Mouse (Mus musculus) embryonic facial prominence, embryonic 15.5 days (tissue): ENCODE data around the gene Klri2. TPM values are rescaled to one million over a fixed set of nuclear protein-coding genes. Genes with fewer than 3 reads are reported as not detected.
"Not testable (repeated sequence)": the region's sequence is repeated elsewhere in the genome, so short reads cannot be mapped to it uniquely, and the experiment has no call there.

Source experiments
- ATAC-seq: fragments of 200-750 bp; cut with Nextera tagmentation; 2 replicates; pipeline ENCODE4 v1.8.0; 2017; ENCODE audit warnings: low read depth, moderate TSS enrichment; ENCODE audit not compliant: insufficient number of reproducible peaks, low FRiP score, low TSS enrichment
- H3K27ac ChIP-seq: fragments of 300-500 bp; sonication (generic); replicated peaks from 2 replicates; pipeline ENCODE4 v1.5.1; 2015; ENCODE audit warnings: mild to moderate bottlenecking, inconsistent platforms
- H3K27me3 ChIP-seq: fragments of 300-500 bp; sonication (generic); 2 replicates; pipeline ENCODE4 v1.6.1; 2015; ENCODE audit warnings: inconsistent platforms
- H3K36me3 ChIP-seq: fragments of 300-500 bp; sonication (generic); 2 replicates; pipeline ENCODE4 v1.6.1; 2015; ENCODE audit warnings: mild to moderate bottlenecking, inconsistent platforms
- H3K4me1 ChIP-seq: fragments of 300-500 bp; sonication (generic); 2 replicates; pipeline ENCODE4 v1.6.1; 2015; ENCODE audit warnings: inconsistent platforms
- H3K4me2 ChIP-seq: fragments of 300-500 bp; sonication (generic); replicated peaks from 2 replicates; pipeline ENCODE4 v1.6.1; 2015; ENCODE audit warnings: mild to moderate bottlenecking, inconsistent platforms
- H3K4me3 ChIP-seq: fragments of 300-500 bp; sonication (generic); replicated peaks from 2 replicates; pipeline ENCODE4 v1.5.1; 2015; ENCODE audit warnings: mild to moderate bottlenecking, inconsistent platforms
- H3K9ac ChIP-seq: fragments of 300-500 bp; sonication (generic); 2 replicates; pipeline ENCODE4 v1.6.1; 2015; ENCODE audit warnings: inconsistent platforms
- H3K9me3 ChIP-seq: fragments of 300-500 bp; sonication (generic); replicated peaks from 2 replicates; pipeline ENCODE4 v1.6.1; 2016; ENCODE audit warnings: inconsistent platforms
- WGBS: fragments of 180-500 bp; shearing (Covaris S2); methylation state at CpG from one replicate; pipeline ENCODE4 v1.1.7; 2015; 5-methylcytosine and 5-hydroxymethylcytosine counted together
- polyA plus RNA-seq: library from polyadenylated mRNA; unstranded; fragments of >200 nt; fragmentation: Nextera tagmentation; extraction: Ambion mirVana; gene quantifications from 2 replicates; pipeline ENCODE4 v1.2.1, GENCODE M21; 2015

The Klri2 gene
- polyA plus RNA-seq, result not detected in 2 replicates

DNA sequence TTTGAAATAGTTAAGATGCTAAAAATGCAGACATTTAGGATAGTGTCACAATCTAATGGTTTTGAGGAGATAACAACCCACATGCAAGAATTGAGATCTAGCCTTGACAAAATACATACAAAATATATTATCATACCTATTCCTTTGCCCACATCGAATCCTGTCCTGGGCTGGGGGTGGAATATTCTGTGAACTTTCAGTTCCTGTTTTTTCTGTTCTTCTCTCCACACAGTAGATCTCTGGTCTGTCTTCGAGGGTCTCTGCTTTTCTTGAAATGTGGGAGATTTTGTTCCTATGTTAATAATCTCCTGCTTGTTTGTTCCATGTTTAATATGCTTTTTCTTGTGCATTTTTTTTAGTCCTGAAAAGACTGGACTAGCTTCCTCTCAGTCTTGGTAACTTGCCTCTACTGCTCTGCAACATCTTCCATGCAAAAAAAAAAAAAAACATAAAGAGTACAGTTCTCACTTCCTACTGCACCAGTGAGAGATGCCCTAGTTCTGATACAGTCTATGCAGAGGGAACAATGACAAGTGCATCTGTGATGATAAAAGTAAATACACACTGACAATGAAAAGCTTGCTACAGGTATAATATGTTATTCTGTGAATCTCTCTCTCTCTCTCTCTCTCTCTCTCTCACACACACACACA, at the start of gene Klri2:
TSS of gene Klri2 (minus strand) at position 416 of the 653 bp plus-strand sequence.
- Histone ChIP-seq H3K4me3 (no peak within 1 kb of the TSS), H3K27me3 (no peaks in the 10 kb centered on the region), H3K4me1 (no peaks in the 10 kb centered on the region), H3K27ac (no peak within 1 kb of the TSS), H3K36me3 (no peaks in the 10 kb centered on the region), H3K4me2 (no peak within 1 kb of the TSS), H3K9me3 (no peaks in the 10 kb centered on the region), H3K9ac (no peak within 1 kb of the TSS)
- WGBS, result 65% methylated on average over 2 of the region's 2 CpGs
- ATAC-seq, result no peak

DNA sequence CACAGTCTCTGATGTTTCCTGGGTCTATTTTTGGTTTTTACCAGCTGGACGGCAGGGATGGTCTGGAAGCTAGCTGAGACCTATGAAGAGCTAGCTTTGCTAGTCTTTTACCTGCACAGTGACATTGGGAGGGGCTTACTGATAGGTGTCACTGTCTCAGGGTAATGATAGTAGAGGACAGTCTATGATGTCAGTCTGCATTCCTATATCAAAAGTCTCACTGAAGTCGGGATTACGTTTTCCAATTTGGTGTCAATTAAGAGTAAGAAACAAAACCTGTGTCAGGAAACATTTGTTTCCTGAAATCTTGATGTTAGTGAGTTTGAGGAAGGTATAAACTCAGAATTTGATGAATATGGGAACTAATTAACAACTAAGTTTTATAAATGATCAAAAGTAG, 43.9 kb upstream of the Klri2 start, which contains the start of gene Gm156:
TSS of gene Gm156 (minus strand) at position 101 of the 400 bp plus-strand sequence.
- H3K9me3 ChIP-seq, H3K4me3 ChIP-seq, H3K4me1 ChIP-seq, H3K4me2 ChIP-seq, H3K9ac ChIP-seq, ATAC-seq, H3K27me3 ChIP-seq, H3K27ac ChIP-seq, H3K36me3 ChIP-seq: not testable (repeated sequence)
- 84% methylated on average over 3 of the region's 3 CpGs for WGBS

DNA sequence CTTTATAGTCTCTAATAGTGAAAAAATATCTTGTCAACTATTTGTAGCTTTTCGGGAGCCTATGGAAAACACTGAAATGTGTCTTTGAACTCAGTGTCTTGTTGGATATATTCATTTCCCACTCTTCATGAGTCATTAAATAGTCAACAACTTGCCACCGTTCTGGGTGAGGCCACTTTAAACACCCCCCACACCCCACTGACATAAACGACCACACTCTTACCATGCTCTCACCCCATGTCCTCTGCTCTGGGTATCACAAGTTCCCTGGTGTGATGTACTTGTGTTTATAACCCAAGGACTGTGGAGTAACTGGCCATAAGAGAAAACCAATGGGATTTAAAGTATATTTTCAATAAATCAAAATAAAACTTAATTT, 7.4 kb upstream of the Klri2 start:
- ATAC-seq, result no peak
- Histone ChIP-seq H3K27me3 (no peaks in the 10 kb centered on the region), H3K4me2 (no peak overlapping the region), H3K36me3 (no peaks in the 10 kb centered on the region), H3K9ac (no peak overlapping the region), H3K4me3 (no peak overlapping the region), H3K4me1 (no peaks in the 10 kb centered on the region), H3K27ac (no peak overlapping the region), H3K9me3 (no peaks in the 10 kb centered on the region)
- WGBS, result 77% methylated on average over 3 of the region's 3 CpGs

DNA sequence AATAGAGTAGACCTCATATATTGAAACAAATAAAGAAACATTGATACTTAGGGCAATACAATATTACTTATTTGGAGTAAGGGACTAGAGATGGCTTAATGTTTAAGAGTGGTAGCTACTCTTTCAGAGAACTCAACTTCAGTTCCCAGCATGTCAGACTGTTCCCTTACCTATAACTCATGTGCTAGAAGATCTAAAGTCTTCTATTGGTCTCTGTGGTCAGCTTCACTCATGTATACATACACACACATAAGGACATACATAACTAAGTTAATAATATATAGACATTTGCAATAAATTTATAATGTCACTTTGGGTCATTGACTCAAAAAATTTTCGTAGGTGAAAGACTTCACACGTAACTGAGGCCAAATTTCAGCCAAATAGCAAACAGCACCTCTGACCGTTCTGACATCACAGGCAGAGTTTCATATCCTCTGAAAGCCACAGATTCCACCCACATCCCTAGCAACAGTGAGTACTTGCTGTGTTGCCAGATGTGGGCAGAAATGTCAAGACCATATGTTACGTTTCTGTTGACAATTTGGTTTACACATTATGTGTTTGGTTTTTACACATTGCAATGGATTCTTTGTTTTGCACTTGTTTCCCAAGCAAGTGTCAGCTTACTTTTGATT, 6.9 kb upstream of the Klri2 start:
- Histone ChIP-seq H3K9ac (no peak overlapping the region), H3K4me3 (no peak overlapping the region), H3K4me2 (no peak overlapping the region), H3K9me3 (no peaks in the 10 kb centered on the region), H3K27me3 (no peaks in the 10 kb centered on the region), H3K4me1 (no peaks in the 10 kb centered on the region), H3K27ac (no peak overlapping the region), H3K36me3 (no peaks in the 10 kb centered on the region)
- no peak for ATAC-seq
- 75% methylated on average over 4 of the region's 4 CpGs for WGBS

DNA sequence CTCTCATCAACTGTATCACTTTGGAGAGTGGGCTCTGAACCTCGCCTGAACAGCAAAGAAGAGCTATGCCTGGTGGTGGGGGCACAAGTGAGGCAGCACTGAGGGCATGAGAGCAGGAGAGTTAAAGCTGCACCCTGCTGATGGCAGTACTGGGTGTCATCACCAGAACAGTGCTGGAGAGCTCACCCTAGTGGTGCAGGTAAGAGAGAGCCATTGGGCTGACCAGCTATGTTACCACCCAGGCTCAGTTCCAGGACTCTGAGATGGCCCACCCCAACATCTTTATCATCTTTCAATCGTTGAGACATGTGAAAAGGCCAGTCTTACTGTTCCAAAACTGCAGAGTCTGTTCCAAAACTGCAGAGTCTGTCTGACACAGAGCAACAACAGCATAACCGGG, 5.9 kb upstream of the Klri2 start:
- no peak overlapping the region for H3K9ac ChIP-seq
- H3K9me3 ChIP-seq, result no peaks in the 10 kb centered on the region
- H3K36me3 ChIP-seq, result no peaks in the 10 kb centered on the region
- H3K4me3 ChIP-seq, result no peak overlapping the region
- H3K27me3 ChIP-seq, result no peaks in the 10 kb centered on the region
- no peak overlapping the region for H3K27ac ChIP-seq
- no peaks in the 10 kb centered on the region for H3K4me1 ChIP-seq
- no peak overlapping the region for H3K4me2 ChIP-seq
- ATAC-seq, result no peak
- 55% methylated on average over 3 of the region's 3 CpGs for WGBS

DNA sequence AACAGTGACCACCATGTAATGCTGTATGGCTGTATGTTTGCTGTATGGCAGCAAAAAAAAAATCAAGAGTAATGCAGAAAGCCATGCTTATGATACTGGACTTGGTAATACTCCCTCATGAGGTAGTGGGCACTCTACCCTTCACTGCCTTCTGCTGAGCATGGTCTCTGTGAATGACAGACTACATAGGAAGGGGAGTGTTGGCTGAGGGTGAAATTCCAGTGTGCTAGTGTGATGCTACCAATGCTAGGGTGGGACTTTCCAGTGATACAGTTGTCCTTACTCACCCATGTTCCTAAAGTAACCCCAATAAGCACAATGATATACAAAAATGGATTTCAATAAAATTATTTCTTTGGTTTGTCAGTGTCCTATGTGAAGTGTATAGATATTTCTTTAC, 3.9 kb downstream of the Klri2 start:
- Histone ChIP-seq H3K9ac (no peak overlapping the region), H3K27ac (no peak overlapping the region), H3K4me1 (no peaks in the 10 kb centered on the region), H3K36me3 (no peaks in the 10 kb centered on the region), H3K9me3 (no peaks in the 10 kb centered on the region), H3K4me3 (no peak overlapping the region), H3K4me2 (no peak overlapping the region), H3K27me3 (no peaks in the 10 kb centered on the region)
- no peak for ATAC-seq

DNA sequence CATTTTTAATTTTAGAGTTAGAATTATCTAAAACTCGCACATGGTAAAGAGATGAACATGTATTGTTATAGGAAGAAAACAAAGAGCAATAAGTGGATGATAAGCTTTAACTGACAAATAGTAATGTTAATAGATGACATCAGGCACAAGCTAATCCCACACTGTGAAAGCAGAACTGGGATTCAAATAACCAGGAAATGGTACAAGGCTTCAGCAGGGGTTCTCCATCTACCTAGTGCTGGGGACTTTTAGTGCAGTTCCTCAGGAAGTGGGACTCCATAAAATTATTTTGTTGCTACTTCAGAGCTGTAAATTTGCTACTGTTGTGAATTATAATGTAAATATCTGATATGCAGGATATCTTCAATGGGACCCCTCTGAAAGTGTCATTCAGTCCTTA, 13.0 kb downstream of the Klri2 start:
- H3K4me3 ChIP-seq, result no peak overlapping the region
- H3K27ac ChIP-seq, result no peak overlapping the region
- no peaks in the 10 kb centered on the region for H3K9me3 ChIP-seq
- WGBS, result 80% methylated on average over 1 of the region's 1 CpGs
- H3K36me3 ChIP-seq, result no peaks in the 10 kb centered on the region
- H3K9ac ChIP-seq, result no peak overlapping the region
- H3K4me2 ChIP-seq, result no peak overlapping the region
- H3K4me1 ChIP-seq, result no peaks in the 10 kb centered on the region
- H3K27me3 ChIP-seq, result no peaks in the 10 kb centered on the region
- ATAC-seq, result no peak

- H3K27ac ChIP-seq, result no peak overlapping the region
- no peaks in the 10 kb centered on the region for H3K27me3 ChIP-seq
- WGBS, result 43% methylated on average over 1 of the region's 1 CpGs
- H3K36me3 ChIP-seq, result no peaks in the 10 kb centered on the region
- H3K9me3 ChIP-seq, result no peaks in the 10 kb centered on the region
- H3K4me2 ChIP-seq, result no peak overlapping the region
- no peak overlapping the region for H3K9ac ChIP-seq
- no peaks in the 10 kb centered on the region for H3K4me1 ChIP-seq
- no peak overlapping the region for H3K4me3 ChIP-seq
- ATAC-seq, result no peak
Measured at GRCm38 (mm10) chr6:129721390-129721789, 18.9 kb downstream of the Klri2 start.

DNA sequence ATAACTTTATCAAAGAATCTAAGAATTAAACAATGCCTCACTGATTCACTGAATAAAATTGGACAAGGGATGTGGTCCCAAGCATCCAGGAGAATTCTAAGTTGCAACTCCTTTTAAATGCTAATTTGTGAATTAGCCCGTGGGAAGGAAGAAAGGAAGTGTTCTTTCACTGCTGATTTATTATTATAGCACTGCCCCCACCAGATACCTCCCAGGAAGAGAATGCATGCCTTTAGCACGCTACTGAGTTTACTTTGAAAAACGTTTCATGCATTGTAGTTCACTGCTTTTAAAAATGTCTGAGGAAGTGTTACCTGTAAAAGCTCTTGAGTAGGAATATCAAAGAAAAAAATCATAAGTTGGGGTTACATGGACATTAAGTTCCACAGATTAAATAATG, 19.8 kb downstream of the Klri2 start:
- Histone ChIP-seq H3K4me1 (no peaks in the 10 kb centered on the region), H3K9ac (no peak overlapping the region), H3K4me2 (no peak overlapping the region), H3K27me3 (no peaks in the 10 kb centered on the region), H3K36me3 (no peaks in the 10 kb centered on the region), H3K9me3 (no peaks in the 10 kb centered on the region), H3K4me3 (no peak overlapping the region), H3K27ac (no peak overlapping the region)
- ATAC-seq, result no peak
- 46% methylated on average over 3 of the region's 3 CpGs for WGBS

GRCm38 (mm10) chr6:129717032-129717431, 23.3 kb downstream of the Klri2 start, which contains the start of gene Klri1:
TSS of gene Klri1 (minus strand) at chr6:129717132.
- ATAC-seq, result no peak
- Histone ChIP-seq H3K4me2 (no peak within 1 kb of the TSS), H3K4me1 (no peaks in the 10 kb centered on the region), H3K4me3 (no peak within 1 kb of the TSS), H3K27ac (no peak within 1 kb of the TSS), H3K36me3 (no peaks in the 10 kb centered on the region), H3K9me3 (no peaks in the 10 kb centered on the region), H3K27me3 (no peaks in the 10 kb centered on the region), H3K9ac (no peak within 1 kb of the TSS)
- WGBS, result 83% methylated on average over 4 of the region's 4 CpGs

DNA sequence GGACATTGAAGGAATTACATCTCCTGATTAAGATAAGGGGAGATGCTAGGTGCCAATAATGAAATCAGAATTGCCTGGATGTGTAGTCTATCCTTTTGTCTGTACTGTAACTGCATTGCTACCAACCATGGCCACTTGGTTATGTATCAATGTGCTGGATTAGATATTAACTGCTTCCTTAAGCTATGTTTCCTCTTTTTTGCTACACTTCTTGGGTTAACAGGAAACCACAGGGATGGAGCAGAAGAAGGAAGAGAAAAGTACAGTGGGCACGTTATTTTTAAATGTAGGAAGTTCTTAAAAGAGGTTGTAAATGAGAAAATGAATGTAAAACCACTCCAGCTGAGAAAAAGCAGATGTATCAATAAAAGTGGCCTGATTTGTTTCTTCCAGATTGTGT, 26.7 kb downstream of the Klri2 start:
- Histone ChIP-seq H3K4me1 (no peaks in the 10 kb centered on the region), H3K4me3 (no peak overlapping the region), H3K4me2 (no peak overlapping the region), H3K9ac (no peak overlapping the region), H3K27me3 (no peaks in the 10 kb centered on the region), H3K9me3 (no peaks in the 10 kb centered on the region), H3K27ac (no peak overlapping the region), H3K36me3 (no peaks in the 10 kb centered on the region)
- 23% methylated on average over 1 of the region's 1 CpGs for WGBS
- no peak for ATAC-seq

DNA sequence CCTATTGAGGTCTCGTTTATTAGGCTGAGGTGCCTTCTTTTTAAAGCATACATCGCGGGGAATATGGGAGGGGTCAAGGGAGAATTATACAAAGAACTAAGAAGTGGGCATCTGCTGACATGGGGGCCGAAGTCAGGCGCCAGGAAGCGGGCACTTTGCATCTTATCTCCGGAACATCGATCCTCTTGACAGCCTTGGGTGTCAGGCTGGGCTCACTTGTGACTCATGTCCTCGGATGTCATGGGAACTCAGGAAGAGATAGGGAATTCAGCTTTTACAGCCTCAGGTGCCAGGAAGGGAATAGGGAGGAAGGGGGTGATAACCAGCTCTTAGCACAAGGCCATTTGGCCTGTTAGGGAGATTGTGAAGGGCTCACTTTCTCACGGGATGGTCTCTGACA, 48.8 kb downstream of the Klri2 start:
- WGBS, result 84% methylated on average over 10 of the region's 10 CpGs
- H3K36me3 ChIP-seq, H3K27me3 ChIP-seq, H3K9me3 ChIP-seq, H3K4me3 ChIP-seq, H3K4me1 ChIP-seq, ATAC-seq, H3K27ac ChIP-seq, H3K9ac ChIP-seq, H3K4me2 ChIP-seq: not testable (repeated sequence)
